Mouse (Mus musculus): ENCODE measurements at regions not wholly inside any gene's neighbourhood (a gene's known extent, or its start where the extent isn't known, plus 50 kb on each side); places are given as distances from the start of the nearest gene placed in this dataset.

- H3K9me3 ChIP-seq (ENCODE audit: control insufficient read depth, low read length), result no peaks in the 10 kb centered on the region
- ATAC-seq (ENCODE audit: low read depth), result peak; percentile 69
- H3K4me1 ChIP-seq (replicated peaks; ENCODE audit: control insufficient read depth, insufficient read depth, low read length), result no peaks in the 10 kb centered on the region
- H3K9ac ChIP-seq (ENCODE audit: low read length), result no peak overlapping the region
- H3K4me3 ChIP-seq (ENCODE audit: low read length), result no peak overlapping the region
- 51% methylated on average over 3 of the region's 3 CpGs for WGBS
- no peaks in the 10 kb centered on the region for H3K27me3 ChIP-seq (ENCODE audit: control insufficient read depth, insufficient read depth, low read depth, low read length)
- no peak overlapping the region for H3K4me2 ChIP-seq (ENCODE audit: low read depth, low read length)
- no peaks in the 10 kb centered on the region for H3K36me3 ChIP-seq (ENCODE audit: control insufficient read depth, insufficient read depth, low read length)
- H3K27ac ChIP-seq (ENCODE audit: low read length), result no peak overlapping the region
Observed at GRCm38 (mm10) chrX:160250346-160251038, 112.3 kb upstream of the Pdha1 start.

- no peak for ATAC-seq (ENCODE audit: low read depth)
- 75% methylated on average over 3 of the region's 3 CpGs for WGBS
- no peaks in the 10 kb centered on the region for H3K36me3 ChIP-seq (ENCODE audit: control insufficient read depth, insufficient read depth, low read length)
- no peaks in the 10 kb centered on the region for H3K9me3 ChIP-seq (ENCODE audit: control insufficient read depth, low read length)
- no peaks in the 10 kb centered on the region for H3K27me3 ChIP-seq (ENCODE audit: control insufficient read depth, insufficient read depth, low read depth, low read length)
- H3K9ac ChIP-seq (ENCODE audit: low read length), result no peak overlapping the region
- H3K27ac ChIP-seq (ENCODE audit: low read length), result no peak overlapping the region
- no peaks in the 10 kb centered on the region for H3K4me1 ChIP-seq (replicated peaks; ENCODE audit: control insufficient read depth, insufficient read depth, low read length)
- no peak overlapping the region for H3K4me2 ChIP-seq (ENCODE audit: low read depth, low read length)
- no peak overlapping the region for H3K4me3 ChIP-seq (ENCODE audit: low read length)
Observed at GRCm38 (mm10) chrX:160206404-160206803, 68.2 kb upstream of the Pdha1 start.
